Mouse (Mus musculus) lung, embryonic 14.5 days (tissue): Measurements from ENCODE around the gene Tti1. TPM values are rescaled to one million over a fixed set of nuclear protein-coding genes. Genes with fewer than 3 reads are reported as not detected.
"Not testable (repeated sequence)": the region's sequence is repeated elsewhere in the genome, so short reads cannot be mapped to it uniquely, and the experiment has no call there.

Experiments
- ATAC-seq: fragments of 200-750 bp; cut with Nextera tagmentation; 2 replicates; pipeline ENCODE4 v1.8.0; 2017; ENCODE audit warnings: mild to moderate bottlenecking, moderate TSS enrichment, moderate library complexity; ENCODE audit not compliant: insufficient read depth
- DNase-seq: peaks from one replicate; pipeline ENCODE4 v3.0.0-alpha.2; 2015
- H3K27ac ChIP-seq: fragments of 300-500 bp; sonication (generic); 2 replicates; pipeline ENCODE4 v1.5.1; 2014; ENCODE audit warnings: low read depth, mild to moderate bottlenecking, moderate library complexity
- H3K27me3 ChIP-seq: fragments of 300-500 bp; sonication (generic); 2 replicates; pipeline ENCODE4 v1.6.1; 2014; ENCODE audit warnings: low read length, control low read depth; ENCODE audit not compliant: insufficient read depth
- H3K36me3 ChIP-seq: fragments of 300-500 bp; sonication (generic); 2 replicates; pipeline ENCODE4 v1.6.1; 2014; ENCODE audit warnings: control low read depth; ENCODE audit not compliant: insufficient read depth
- H3K4me1 ChIP-seq: fragments of 300-500 bp; sonication (generic); 2 replicates; pipeline ENCODE4 v1.6.1; 2014; ENCODE audit warnings: antibody characterized with exemption, control low read depth; ENCODE audit not compliant: insufficient read depth
- H3K4me2 ChIP-seq: fragments of 300-500 bp; sonication (generic); 2 replicates; pipeline ENCODE4 v1.6.1; 2014; ENCODE audit warnings: mild to moderate bottlenecking
- H3K4me3 ChIP-seq: fragments of 300-500 bp; sonication (generic); 2 replicates; pipeline ENCODE4 v1.5.1; 2014; ENCODE audit warnings: low read depth, low read length
- H3K9ac ChIP-seq: fragments of 300-500 bp; sonication (generic); 2 replicates; pipeline ENCODE4 v1.6.1; 2014
- H3K9me3 ChIP-seq: fragments of 300-500 bp; sonication (generic); 2 replicates; pipeline ENCODE4 v1.6.1; 2016; ENCODE audit warnings: low read depth, low read length, control low read depth
- CTCF ChIP-seq: IDR thresholded peaks from 2 replicates; pipeline ENCODE4 v1.5.1; 2016; ENCODE audit warnings: antibody characterized with exemption, low read depth
- WGBS: fragments of 180-500 bp; shearing (Covaris S2); extraction: QIAGEN DNeasy Blood & Tissue Kit; methylation state at CpG from one replicate; pipeline ENCODE4 v1.1.7; 2014; 5-methylcytosine and 5-hydroxymethylcytosine counted together
- polyA plus RNA-seq: library from polyadenylated mRNA; unstranded; fragments of >200 nt; fragmentation: Nextera tagmentation; extraction: Ambion mirVana; gene quantifications from 2 replicates; pipeline ENCODE4 v1.2.1, GENCODE M21; 2014

Tti1 gene
- polyA plus RNA-seq, 1 experiment from 2014 or later: 27.3 TPM

DNA sequence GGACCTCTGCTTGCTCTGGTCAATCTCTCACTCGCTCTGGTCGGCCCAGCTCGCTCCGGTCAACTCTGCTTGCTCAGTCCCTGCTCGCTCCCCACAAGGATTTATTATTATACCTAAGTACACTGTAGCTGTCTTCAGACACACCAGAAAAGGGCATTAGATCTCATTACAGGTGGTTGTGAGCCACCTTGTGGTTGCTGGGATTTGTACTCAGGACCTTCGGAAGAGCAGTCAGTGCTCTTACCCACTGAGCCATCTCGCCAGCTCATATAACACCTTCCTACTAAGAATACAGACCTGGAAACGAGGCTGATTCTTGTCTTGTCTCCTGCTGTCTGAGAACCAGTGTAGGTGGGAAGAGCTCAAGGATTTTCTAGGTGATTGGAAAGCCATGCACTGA lies 27.1 kb upstream of the Tti1 start:
- WGBS: 87% methylated on average over 8 of the region's 8 CpGs

DNA sequence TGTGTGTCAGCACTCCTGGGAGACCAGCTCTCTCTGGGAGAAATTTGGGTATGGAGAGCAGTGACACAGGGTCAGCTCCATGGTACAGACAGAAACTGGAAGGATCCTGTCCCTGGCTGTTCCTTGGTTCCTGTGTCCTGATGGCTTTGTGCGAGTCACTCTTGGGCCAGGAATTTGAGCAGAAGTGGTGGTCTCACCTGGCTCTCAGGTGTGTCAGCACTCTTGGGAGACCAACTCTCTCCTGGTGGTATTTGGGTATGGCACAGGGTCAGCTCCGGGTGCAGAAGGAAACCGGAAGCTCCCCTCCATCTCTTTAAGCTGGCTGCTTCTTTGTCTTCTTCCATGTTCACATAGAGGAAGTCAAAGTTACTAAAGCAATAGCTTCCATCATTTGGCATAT lies 26.4 kb upstream of the Tti1 start:
- 93% methylated on average over 3 of the region's 3 CpGs for WGBS
- H3K4me3 ChIP-seq: no peak overlapping the region
- no peak for ATAC-seq
- TF ChIP-seq CTCF: no peak
- no peaks in the 10 kb centered on the region for H3K9me3 ChIP-seq
- DNase-seq: no peak
- no peaks in the 10 kb centered on the region for H3K27me3 ChIP-seq
- H3K4me2 ChIP-seq: no peak overlapping the region
- H3K27ac ChIP-seq: no peak overlapping the region
- no peaks in the 10 kb centered on the region for H3K4me1 ChIP-seq
- no peak overlapping the region for H3K9ac ChIP-seq
- peaks cover 66% of the 10 kb centered on the region for H3K36me3 ChIP-seq

More for the DNA sequence above, 27.1 kb upstream of the Tti1 start:
- not testable (repeated sequence) for H3K27me3 ChIP-seq, H3K27ac ChIP-seq, DNase-seq, H3K4me1 ChIP-seq, H3K4me3 ChIP-seq, H3K4me2 ChIP-seq, ATAC-seq, H3K9ac ChIP-seq, H3K9me3 ChIP-seq
- H3K36me3 ChIP-seq: peaks cover 68% of the 10 kb centered on the region
- TF ChIP-seq CTCF: 0 out of 2 replicates have a peak, but pooled peaks have one; percentile 5

DNA sequence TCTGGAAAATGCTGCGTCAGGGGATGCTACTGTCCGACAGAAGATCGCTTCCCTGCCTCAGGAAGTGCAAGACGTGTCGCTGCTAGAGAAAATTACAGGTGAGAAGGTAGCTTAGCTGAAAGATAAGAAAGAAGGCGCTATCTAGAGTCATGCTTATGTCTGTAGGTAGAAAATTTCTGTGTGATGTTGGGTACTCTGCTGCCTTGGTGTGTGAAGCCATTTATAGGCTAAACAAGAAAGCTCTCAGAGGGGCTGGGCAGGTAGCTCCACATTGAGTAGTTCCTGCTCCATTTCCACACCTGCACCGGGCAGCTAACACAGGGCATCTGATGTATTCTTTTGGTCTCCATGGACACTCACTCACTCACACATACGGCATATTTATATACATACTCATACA lies 21.9 kb upstream of the Tti1 start:
- no peaks in the 10 kb centered on the region for H3K4me1 ChIP-seq
- ATAC-seq: no peak
- H3K36me3 ChIP-seq: peaks cover 63% of the 10 kb centered on the region
- no peak overlapping the region for H3K4me2 ChIP-seq
- DNase-seq: no peak
- TF ChIP-seq CTCF: no peak
- WGBS: 92% methylated on average over 8 of the region's 8 CpGs
- H3K27me3 ChIP-seq: no peaks in the 10 kb centered on the region
- no peaks in the 10 kb centered on the region for H3K9me3 ChIP-seq
- H3K9ac ChIP-seq: no peak overlapping the region
- H3K4me3 ChIP-seq: no peak overlapping the region
- no peak overlapping the region for H3K27ac ChIP-seq

DNA sequence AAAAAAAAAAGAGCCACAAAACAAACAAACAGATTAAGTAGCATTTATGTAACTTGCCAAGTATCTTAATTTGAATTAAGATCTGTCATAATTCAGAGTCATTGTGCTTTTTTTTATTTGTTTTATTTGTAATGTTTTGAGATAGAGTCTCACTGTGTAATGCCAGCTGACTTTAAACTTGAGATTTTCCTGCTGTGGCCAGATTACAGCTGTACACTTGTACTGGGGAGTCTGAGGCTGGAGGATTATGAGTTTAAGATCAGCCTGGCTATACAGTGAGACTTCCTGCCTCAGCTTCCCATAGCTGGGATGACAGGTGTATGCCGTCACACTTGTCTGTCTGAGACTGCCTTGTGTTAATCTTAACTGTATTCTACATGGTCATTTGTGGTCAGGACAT lies 20.5 kb upstream of the Tti1 start:
- H3K4me2 ChIP-seq: no peak overlapping the region
- no peaks in the 10 kb centered on the region for H3K9me3 ChIP-seq
- H3K36me3 ChIP-seq: peaks cover 72% of the 10 kb centered on the region
- 95% methylated on average over 1 of the region's 1 CpGs for WGBS
- no peak overlapping the region for H3K9ac ChIP-seq
- DNase-seq: no peak
- H3K27me3 ChIP-seq: no peaks in the 10 kb centered on the region
- no peak overlapping the region for H3K27ac ChIP-seq
- no peak overlapping the region for H3K4me3 ChIP-seq
- no peak for TF ChIP-seq CTCF
- no peaks in the 10 kb centered on the region for H3K4me1 ChIP-seq
- no peak for ATAC-seq

DNA sequence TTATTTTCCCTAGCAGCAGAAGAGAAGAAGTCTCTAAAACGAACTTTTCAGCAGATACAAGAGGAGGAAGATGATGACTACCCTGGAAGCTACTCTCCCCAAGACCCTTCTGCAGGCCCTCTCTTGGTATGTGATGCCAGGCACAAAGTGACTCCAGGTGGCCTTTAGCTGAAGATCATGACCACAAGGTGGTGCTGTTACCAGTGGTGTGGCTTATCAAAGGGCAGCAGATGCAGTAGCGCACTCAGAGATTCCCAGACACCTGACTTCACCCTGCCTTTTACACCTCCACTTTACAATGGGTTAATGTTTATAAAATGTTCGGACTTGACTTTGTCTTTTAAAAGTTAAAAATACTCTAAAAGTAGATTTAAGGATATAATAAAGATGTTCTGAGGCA lies 19.7 kb upstream of the Tti1 start:
- H3K9me3 ChIP-seq: no peaks in the 10 kb centered on the region
- ATAC-seq (no peak), DNase-seq (peak; percentile 78)
- H3K9ac ChIP-seq: no peak overlapping the region
- 61% methylated on average over 3 of the region's 3 CpGs for WGBS
- H3K4me3 ChIP-seq: no peak overlapping the region
- no peaks in the 10 kb centered on the region for H3K4me1 ChIP-seq
- TF ChIP-seq CTCF: peak; percentile 74
- H3K4me2 ChIP-seq: no peak overlapping the region
- peaks cover 80% of the 10 kb centered on the region for H3K36me3 ChIP-seq
- H3K27ac ChIP-seq: no peak overlapping the region
- no peaks in the 10 kb centered on the region for H3K27me3 ChIP-seq

DNA sequence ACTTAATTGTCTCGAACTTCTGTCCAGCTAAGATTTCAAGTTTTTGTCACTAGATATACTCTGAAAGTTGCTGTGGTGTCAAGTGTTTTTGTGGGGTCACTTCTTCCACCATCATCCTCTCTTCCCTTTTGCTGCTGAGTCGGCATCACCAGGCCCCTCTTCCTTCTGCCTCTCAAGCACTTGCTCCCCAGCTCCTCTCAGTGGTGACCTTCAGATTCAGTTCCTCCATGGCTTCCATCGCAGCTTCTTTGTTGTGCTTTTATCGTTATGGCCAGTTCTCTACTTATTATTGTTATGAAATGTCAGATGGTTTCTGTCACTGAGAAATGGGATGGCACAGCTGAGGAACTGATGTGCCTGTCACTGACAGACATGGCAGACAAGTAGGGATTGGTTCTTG lies 18.0 kb upstream of the Tti1 start:
- Histone ChIP-seq H3K27me3 (no peaks in the 10 kb centered on the region), H3K4me1 (no peaks in the 10 kb centered on the region), H3K4me2 (no peak overlapping the region), H3K9ac (no peak overlapping the region), H3K9me3 (no peaks in the 10 kb centered on the region), H3K4me3 (no peak overlapping the region), H3K27ac (no peak overlapping the region), H3K36me3 (peaks cover 80% of the 10 kb centered on the region)
- WGBS: 65% methylated on average over 4 of the region's 4 CpGs
- TF ChIP-seq CTCF: no peak
- DNase-seq (no peak), ATAC-seq (no peak)

DNA sequence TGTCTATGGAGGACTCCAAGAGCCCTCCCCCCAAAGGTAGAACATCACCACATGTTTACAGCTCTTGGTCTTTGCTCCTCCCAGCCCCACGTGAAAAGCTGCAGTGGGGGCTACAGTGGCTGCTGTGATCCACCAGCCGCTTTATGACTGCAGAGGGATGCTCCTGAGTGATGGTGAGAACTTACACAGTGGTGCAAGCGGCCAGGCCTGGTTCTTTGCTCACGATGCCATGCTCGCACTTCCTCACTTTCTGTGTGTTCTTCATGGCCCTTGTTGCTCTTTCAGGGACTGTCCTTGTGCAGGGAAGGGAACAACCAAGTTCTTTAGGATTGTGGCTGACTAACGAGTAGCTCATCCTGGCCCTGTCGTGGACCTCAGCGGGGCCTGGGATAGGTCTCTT lies 15.3 kb upstream of the Tti1 start:
- no peak overlapping the region for H3K4me3 ChIP-seq
- H3K4me1 ChIP-seq: no peaks in the 10 kb centered on the region
- H3K36me3 ChIP-seq: peaks cover 81% of the 10 kb centered on the region
- no peaks in the 10 kb centered on the region for H3K27me3 ChIP-seq
- no peak overlapping the region for H3K27ac ChIP-seq
- no peak overlapping the region for H3K9ac ChIP-seq
- no peak for TF ChIP-seq CTCF
- no peak for ATAC-seq
- no peak overlapping the region for H3K4me2 ChIP-seq
- DNase-seq: no peak
- WGBS: 88% methylated on average over 8 of the region's 8 CpGs
- H3K9me3 ChIP-seq: no peaks in the 10 kb centered on the region

DNA sequence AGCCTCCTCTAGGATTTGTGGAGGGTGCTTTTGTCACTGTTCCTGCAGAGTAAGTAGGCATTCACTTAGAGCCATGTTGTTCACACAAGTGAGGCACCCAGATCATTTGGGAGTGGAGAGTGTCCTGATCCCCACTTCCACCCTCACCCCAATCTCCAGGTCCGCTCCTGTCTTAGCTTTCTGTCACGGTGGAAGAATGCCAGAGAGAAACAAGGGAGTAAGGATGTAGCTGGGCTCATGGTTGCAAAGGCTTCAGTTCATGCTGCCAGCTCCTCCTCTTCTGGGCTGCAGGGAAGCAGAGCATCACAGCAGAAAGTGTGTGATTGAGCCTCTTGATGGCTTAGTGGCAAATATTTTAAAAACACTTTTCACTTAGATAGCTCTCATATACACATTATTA lies 12.2 kb upstream of the Tti1 start:
- H3K36me3 ChIP-seq: peaks cover 77% of the 10 kb centered on the region
- H3K9ac ChIP-seq: no peak overlapping the region
- H3K4me2 ChIP-seq: no peak overlapping the region
- no peaks in the 10 kb centered on the region for H3K4me1 ChIP-seq
- TF ChIP-seq CTCF: no peak
- H3K4me3 ChIP-seq: no peak overlapping the region
- H3K9me3 ChIP-seq: no peaks in the 10 kb centered on the region
- H3K27ac ChIP-seq: no peak overlapping the region
- H3K27me3 ChIP-seq: no peaks in the 10 kb centered on the region
- WGBS: 66% methylated on average over 2 of the region's 2 CpGs
- ATAC-seq: no peak
- no peak for DNase-seq
